Mouse (Mus musculus) forebrain, embryonic 10.5 days (tissue): ENCODE measurements around the gene Rbfox3. TPM values are rescaled to one million over a fixed set of nuclear protein-coding genes. Genes with fewer than 3 reads are reported as not detected.
A peak's percentile ranks its signal among the peaks of the same experiment; 100 is the strongest.

Experiments used
- DNase-seq: peaks from one replicate; pipeline ENCODE4 v3.0.0-alpha.2; 2017; ENCODE audit warnings: low spot score; ENCODE audit errors: extremely low spot score
- H3K27ac ChIP-seq: fragments of 300-500 bp; sonication (generic); 2 replicates; pipeline ENCODE4 v1.5.1; 2016; ENCODE audit warnings: mild to moderate bottlenecking
- H3K27me3 ChIP-seq: fragments of 300-500 bp; sonication (generic); 2 replicates; pipeline ENCODE4 v1.6.1; 2016; ENCODE audit warnings: mild to moderate bottlenecking; ENCODE audit not compliant: poor library complexity, severe bottlenecking
- H3K36me3 ChIP-seq: fragments of 300-500 bp; sonication (generic); replicated peaks from 2 replicates; pipeline ENCODE4 v1.6.1; 2016; ENCODE audit warnings: mild to moderate bottlenecking, moderate library complexity
- H3K4me1 ChIP-seq: fragments of 300-500 bp; sonication (generic); 2 replicates; pipeline ENCODE4 v1.6.1; 2016
- H3K4me3 ChIP-seq: fragments of 300-500 bp; sonication (generic); 2 replicates; pipeline ENCODE4 v1.5.1; 2016; ENCODE audit warnings: mild to moderate bottlenecking, moderate library complexity
- H3K9me3 ChIP-seq: fragments of 300-500 bp; sonication (generic); 2 replicates; pipeline ENCODE4 v1.6.1; 2016; ENCODE audit warnings: mild to moderate bottlenecking, moderate library complexity
- WGBS: fragments of 180-500 bp; shearing (Covaris S2); methylation state at CpG from one replicate; pipeline ENCODE4 v1.1.7; 2016; 5-methylcytosine and 5-hydroxymethylcytosine counted together
- polyA plus RNA-seq: library from polyadenylated mRNA; unstranded; fragments of >200 nt; fragmentation: Nextera tagmentation; extraction: Ambion mirVana; gene quantifications from 2 replicates; pipeline ENCODE4 v1.2.1, GENCODE M21; 2016

Gene Rbfox3
- polyA plus RNA-seq, 1 experiment from 2014 or later = 2.6 TPM

- peaks cover 52% of the 10 kb centered on the region for H3K4me1 ChIP-seq
- WGBS = 23% methylated on average over 17 of the region's 17 CpGs
- DNase-seq = no peak
- H3K27ac ChIP-seq = peak overlapping the region; percentile 4
- H3K27me3 ChIP-seq = peaks cover 59% of the 10 kb centered on the region
- H3K36me3 ChIP-seq = no peaks in the 10 kb centered on the region
- H3K9me3 ChIP-seq = no peaks in the 10 kb centered on the region
- no peak overlapping the region for H3K4me3 ChIP-seq
Observed at GRCm38 (mm10) chr11:118550773-118551520, 360.4 kb downstream of the Rbfox3 start.

GRCm38 (mm10) chr11:118548242-118548641 lies 363.2 kb downstream of the Rbfox3 start:
- no peak overlapping the region for H3K4me3 ChIP-seq
- WGBS = 88% methylated on average over 9 of the region's 9 CpGs
- no peak overlapping the region for H3K27ac ChIP-seq
- no peak for DNase-seq
- H3K27me3 ChIP-seq = peaks cover 36% of the 10 kb centered on the region
- H3K9me3 ChIP-seq = no peaks in the 10 kb centered on the region
- no peaks in the 10 kb centered on the region for H3K36me3 ChIP-seq
- H3K4me1 ChIP-seq = peaks cover 32% of the 10 kb centered on the region

- WGBS = 81% methylated on average over 8 of the region's 8 CpGs
- H3K27me3 ChIP-seq = peaks cover 23% of the 10 kb centered on the region
Observed at GRCm38 (mm10) chr11:118546269-118546668, 365.1 kb downstream of the Rbfox3 start.

GRCm38 (mm10) chr11:118545690-118546089 lies 365.7 kb downstream of the Rbfox3 start:
- H3K4me3 ChIP-seq = no peak overlapping the region
- peaks cover 11% of the 10 kb centered on the region for H3K4me1 ChIP-seq
- WGBS = 34% methylated on average over 4 of the region's 4 CpGs
- peaks cover 25% of the 10 kb centered on the region for H3K27me3 ChIP-seq
- no peaks in the 10 kb centered on the region for H3K36me3 ChIP-seq
- H3K9me3 ChIP-seq = no peaks in the 10 kb centered on the region
- no peak for DNase-seq
- no peak overlapping the region for H3K27ac ChIP-seq

More at GRCm38 (mm10) chr11:118546269-118546668, 365.1 kb downstream of the Rbfox3 start:
- Histone ChIP-seq H3K9me3 (no peaks in the 10 kb centered on the region), H3K4me1 (peaks cover 16% of the 10 kb centered on the region), H3K27ac (no peak overlapping the region), H3K4me3 (no peak overlapping the region), H3K36me3 (no peaks in the 10 kb centered on the region)
- no peak for DNase-seq

- DNase-seq = no peak
- Histone ChIP-seq H3K36me3 (no peaks in the 10 kb centered on the region), H3K9me3 (no peaks in the 10 kb centered on the region), H3K4me1 (peaks cover 5% of the 10 kb centered on the region; the same call in 1 of the 2 replicates), H3K4me3 (no peak overlapping the region), H3K27me3 (peaks cover 27% of the 10 kb centered on the region), H3K27ac (no peak overlapping the region)
- WGBS = 85% methylated on average over 6 of the region's 6 CpGs
Observed at GRCm38 (mm10) chr11:118544564-118544963, 366.8 kb downstream of the Rbfox3 start.

GRCm38 (mm10) chr11:118542906-118543305 lies 368.5 kb downstream of the Rbfox3 start:
- Histone ChIP-seq H3K27ac (no peak overlapping the region), H3K27me3 (peaks cover 25% of the 10 kb centered on the region), H3K9me3 (no peaks in the 10 kb centered on the region), H3K4me1 (peaks cover 18% of the 10 kb centered on the region), H3K4me3 (no peak overlapping the region), H3K36me3 (no peaks in the 10 kb centered on the region)
- WGBS = 78% methylated on average over 7 of the region's 7 CpGs
- DNase-seq = no peak

- H3K27me3 ChIP-seq = peaks cover 38% of the 10 kb centered on the region
- DNase-seq = no peak
Observed at GRCm38 (mm10) chr11:118540411-118541026, 370.9 kb downstream of the Rbfox3 start.

GRCm38 (mm10) chr11:118538008-118538407 lies 373.4 kb downstream of the Rbfox3 start:
- Histone ChIP-seq H3K4me1 (peaks cover 46% of the 10 kb centered on the region), H3K36me3 (no peaks in the 10 kb centered on the region), H3K27me3 (peaks cover 53% of the 10 kb centered on the region), H3K27ac (no peak overlapping the region), H3K4me3 (no peak overlapping the region), H3K9me3 (no peaks in the 10 kb centered on the region)
- 71% methylated on average over 11 of the region's 11 CpGs for WGBS
- DNase-seq = no peak

More at GRCm38 (mm10) chr11:118540411-118541026, 370.9 kb downstream of the Rbfox3 start:
- WGBS = 69% methylated on average over 12 of the region's 12 CpGs
- peaks cover 28% of the 10 kb centered on the region for H3K4me1 ChIP-seq
- no peak overlapping the region for H3K4me3 ChIP-seq
- H3K9me3 ChIP-seq = no peaks in the 10 kb centered on the region
- H3K36me3 ChIP-seq = no peaks in the 10 kb centered on the region
- H3K27ac ChIP-seq = no peak overlapping the region

- peak; percentile 74 for DNase-seq
- Histone ChIP-seq H3K27ac (no peak overlapping the region), H3K4me3 (no peak overlapping the region), H3K9me3 (no peaks in the 10 kb centered on the region), H3K27me3 (peaks cover 40% of the 10 kb centered on the region), H3K36me3 (no peaks in the 10 kb centered on the region), H3K4me1 (peaks cover 55% of the 10 kb centered on the region)
- WGBS = 33% methylated on average over 18 of the region's 18 CpGs
Observed at GRCm38 (mm10) chr11:118534382-118535092, 376.9 kb downstream of the Rbfox3 start.

GRCm38 (mm10) chr11:118530313-118530712 lies 381.1 kb downstream of the Rbfox3 start:
- Histone ChIP-seq H3K9me3 (no peaks in the 10 kb centered on the region), H3K27me3 (peaks cover 25% of the 10 kb centered on the region), H3K4me1 (peaks cover 35% of the 10 kb centered on the region), H3K36me3 (no peaks in the 10 kb centered on the region), H3K4me3 (no peak overlapping the region), H3K27ac (no peak overlapping the region)
- WGBS = 77% methylated on average over 8 of the region's 8 CpGs
- no peak for DNase-seq

GRCm38 (mm10) chr11:118528761-118529160 lies 382.6 kb downstream of the Rbfox3 start:
- 91% methylated on average over 9 of the region's 9 CpGs for WGBS
- DNase-seq = no peak
- no peaks in the 10 kb centered on the region for H3K36me3 ChIP-seq
- no peak overlapping the region for H3K4me3 ChIP-seq
- no peak overlapping the region for H3K27ac ChIP-seq
- H3K27me3 ChIP-seq = peaks cover 20% of the 10 kb centered on the region
- H3K9me3 ChIP-seq = no peaks in the 10 kb centered on the region
- H3K4me1 ChIP-seq = peaks cover 26% of the 10 kb centered on the region

GRCm38 (mm10) chr11:118525059-118525458 lies 386.3 kb downstream of the Rbfox3 start:
- Histone ChIP-seq H3K27me3 (0 out of 2 replicates have a peak, but pooled peaks cover 5% of the 10 kb centered on the region), H3K4me3 (no peak overlapping the region), H3K36me3 (no peaks in the 10 kb centered on the region), H3K4me1 (peaks cover 13% of the 10 kb centered on the region), H3K27ac (0 out of 2 replicates have a peak overlapping the region, but pooled peaks have one; percentile 26), H3K9me3 (no peaks in the 10 kb centered on the region)
- DNase-seq = no peak
- 65% methylated on average over 11 of the region's 11 CpGs for WGBS
